Mouse (Mus musculus) cerebellum, adult 9-10 months (tissue): ENCODE measurements at regions not wholly inside any gene's neighbourhood (a gene's known extent, or its start where the extent isn't known, plus 50 kb on each side); places are given as distances from the start of the nearest gene placed in this dataset.
A peak's percentile ranks its signal among the peaks of the same experiment; 100 is the strongest.

Source experiments
- DNase-seq: peaks from one replicate; pipeline ENCODE4 v3.0.0; 2022

DNA sequence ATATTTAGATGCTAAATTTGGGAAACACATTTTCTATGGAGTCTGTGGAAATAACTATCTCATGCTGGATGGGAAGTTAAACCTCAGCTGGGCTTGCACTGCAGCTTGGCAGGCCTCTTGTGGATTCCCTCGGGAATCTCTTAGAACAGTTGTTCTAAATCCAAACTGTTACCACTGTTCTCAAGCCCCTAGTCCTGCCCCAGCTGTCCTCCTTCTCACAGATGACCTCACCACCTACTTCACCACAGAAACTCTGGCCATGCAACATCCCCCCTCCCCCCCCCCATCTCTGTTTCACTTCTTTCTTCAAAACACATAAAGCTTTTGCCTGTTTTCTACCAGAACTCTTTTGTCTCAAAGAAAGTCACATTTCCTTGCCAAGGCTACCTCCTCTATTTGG lies 136.6 kb upstream of the Wdr44 start:
- DNase-seq = no peak

DNA sequence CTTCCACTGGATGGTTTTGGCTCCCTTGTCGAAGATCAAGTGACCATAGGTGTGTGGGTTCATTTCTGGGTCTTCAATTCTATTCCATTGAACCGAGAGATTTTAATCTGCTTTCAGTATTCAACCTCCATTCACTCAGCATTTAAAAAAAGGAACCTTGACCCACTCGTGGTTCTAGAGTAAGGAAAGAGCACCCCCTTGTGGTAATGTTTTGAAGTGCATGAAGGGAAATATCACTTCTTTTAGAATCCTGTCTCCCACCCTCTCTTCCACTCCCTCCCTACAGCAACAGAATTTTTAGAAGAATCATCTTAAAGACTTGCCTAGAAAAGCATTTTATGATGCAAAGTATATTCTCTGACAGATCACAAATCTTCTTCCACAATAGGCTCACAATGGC lies 127.3 kb upstream of the Wdr44 start:
- DNase-seq = peak; percentile 23
